In genomic region chr12:3235646-3236161, GRCm38 (mm10) we compare ENCODE assay signal across 8 mouse cellular contexts.
A peak's percentile ranks its signal among the peaks of the same experiment; 100 is the strongest.
DNase-seq lines count a peak whose midpoint lies in the region; ATAC-seq and TF ChIP-seq lines count a peak whose summit lies in the region.

No protein-coding gene starts in this region.

- WGBS in embryonic facial prominence, embryonic 12.5 days: 16% methylated on average over 39 of the region's 39 CpGs
- WGBS in kidney, adult 2 months: 22% methylated on average over 39 of the region's 39 CpGs
- 25% methylated on average over 39 of the region's 39 CpGs for WGBS in limb, embryonic 12.5 days
- 13% methylated on average over 39 of the region's 39 CpGs for WGBS in midbrain, embryonic 15.5 days

- peaks cover 17% of the 10 kb centered on the region for H3K9me3 ChIP-seq in embryonic facial prominence, embryonic 12.5 days
- peaks cover 42% of the 10 kb centered on the region for H3K9me3 ChIP-seq in limb, embryonic 12.5 days
- no peaks in the 10 kb centered on the region for H3K9me3 ChIP-seq in midbrain, embryonic 15.5 days

- ATAC-seq in embryonic facial prominence, embryonic 12.5 days (ENCODE audit: insufficient number of reproducible peaks, insufficient read depth, low FRiP score, low TSS enrichment): peak; percentile 68
- peak; percentile 75 for ATAC-seq in limb, embryonic 12.5 days (ENCODE audit: insufficient number of reproducible peaks, insufficient read depth, low FRiP score, low TSS enrichment, low read depth)
- ATAC-seq in midbrain, embryonic 15.5 days (replicated peaks): peak; percentile 85

- H3K4me3 ChIP-seq in embryonic facial prominence, embryonic 12.5 days: peak overlapping the region; percentile 58
- H3K4me3 ChIP-seq in kidney, adult 2 months (ENCODE audit: insufficient read depth, low read depth, low read length): peak overlapping the region; percentile 93
- peak overlapping the region; percentile 57 for H3K4me3 ChIP-seq in limb, embryonic 12.5 days (replicated peaks)
- H3K4me3 ChIP-seq in midbrain, embryonic 15.5 days: peak overlapping the region; percentile 51

- DNase-seq in embryo, embryonic 10 days (ENCODE audit: low spot score): peak; percentile 96
- no peak for DNase-seq in embryo, embryonic 9.5 days (ENCODE audit: extremely low spot score)
- DNase-seq in heart, adult 18-20 months: peak; percentile 93 to 95
- DNase-seq in kidney, adult 2 months: peak; percentile 95
- peak; percentile 85 to 94 for DNase-seq in spleen, postnatal 14 days (ENCODE audit: low spot score in 2 of 2)

- peak overlapping the region; percentile 47 for H3K9ac ChIP-seq in embryonic facial prominence, embryonic 12.5 days
- H3K9ac ChIP-seq in limb, embryonic 12.5 days (replicated peaks): peak overlapping the region; percentile 53; the same call in 1 of the 2 replicates
- peak overlapping the region; percentile 36 for H3K9ac ChIP-seq in midbrain, embryonic 15.5 days

- H3K4me1 ChIP-seq in embryonic facial prominence, embryonic 12.5 days: no peaks in the 10 kb centered on the region
- H3K4me1 ChIP-seq in kidney, adult 2 months (ENCODE audit: control insufficient read depth, insufficient read depth, low read length): peaks cover 3% of the 10 kb centered on the region; the same call in 1 of the 2 replicates
- H3K4me1 ChIP-seq in limb, embryonic 12.5 days (replicated peaks): no peaks in the 10 kb centered on the region; the same call in 1 of the 2 replicates
- H3K4me1 ChIP-seq in midbrain, embryonic 15.5 days: peaks cover 6% of the 10 kb centered on the region; the same call in 1 of the 2 replicates

- H3K36me3 ChIP-seq in embryonic facial prominence, embryonic 12.5 days: peaks cover 40% of the 10 kb centered on the region
- H3K36me3 ChIP-seq in kidney, adult 2 months (ENCODE audit: control insufficient read depth, insufficient read depth, low read length): no peaks in the 10 kb centered on the region
- peaks cover 38% of the 10 kb centered on the region for H3K36me3 ChIP-seq in limb, embryonic 12.5 days
- peaks cover 14% of the 10 kb centered on the region; the same call in 1 of the 2 replicates for H3K36me3 ChIP-seq in midbrain, embryonic 15.5 days (replicated peaks)

- H3K27ac ChIP-seq in embryonic facial prominence, embryonic 12.5 days: peak overlapping the region; percentile 83
- H3K27ac ChIP-seq in kidney, adult 2 months (ENCODE audit: insufficient read depth, low read depth, low read length): peak overlapping the region; percentile 67
- H3K27ac ChIP-seq in limb, embryonic 12.5 days: peak overlapping the region; percentile 64; the same call in 1 of the 2 replicates
- H3K27ac ChIP-seq in midbrain, embryonic 15.5 days: peak overlapping the region; percentile 87

- TF ChIP-seq CTCF in kidney, adult 2 months (conservative IDR thresholded peaks at IDR 0.05; ENCODE audit: insufficient read depth, insufficient read length, low read depth, low read length): peak; percentile 80

- H3K27me3 ChIP-seq in embryonic facial prominence, embryonic 12.5 days: no peaks in the 10 kb centered on the region
- no peaks in the 10 kb centered on the region for H3K27me3 ChIP-seq in kidney, adult 2 months (replicated peaks; ENCODE audit: control insufficient read depth, insufficient read depth, low read length)
- H3K27me3 ChIP-seq in limb, embryonic 12.5 days: no peaks in the 10 kb centered on the region
- H3K27me3 ChIP-seq in midbrain, embryonic 15.5 days (replicated peaks): no peaks in the 10 kb centered on the region

- H3K4me2 ChIP-seq in embryonic facial prominence, embryonic 12.5 days (replicated peaks): peak overlapping the region; percentile 52
- H3K4me2 ChIP-seq in limb, embryonic 12.5 days: peak overlapping the region; percentile 57
- peak overlapping the region; percentile 44 for H3K4me2 ChIP-seq in midbrain, embryonic 15.5 days

- no peak for TF ChIP-seq POLR2A in kidney, adult 2 months (IDR thresholded peaks at IDR 0.05; ENCODE audit: low read depth, low read length)
